Mouse (Mus musculus): Measurements from ENCODE around the gene Nhp2.

The Nhp2 gene

GRCm38 (mm10) chr11:51586411-51586810 lies 33.1 kb upstream of the Nhp2 start:
- peaks cover 58% of the 10 kb centered on the region for H3K36me3 ChIP-seq (ENCODE audit: insufficient read depth, low read length)
- H3K27me3 ChIP-seq (ENCODE audit: insufficient read depth, low read length), result no peaks in the 10 kb centered on the region
- no peaks in the 10 kb centered on the region for H3K9me3 ChIP-seq (ENCODE audit: low read length)
- no peak overlapping the region for H3K4me3 ChIP-seq (replicated peaks; ENCODE audit: low read length)
- TF ChIP-seq NANOG (IDR thresholded peaks at IDR 0.05; ENCODE audit: borderline replicate concordance, low read length), result no peak
- TF ChIP-seq CTCF (conservative IDR thresholded peaks at IDR 0.05; ENCODE audit: low read length), result no peak
- peaks cover 56% of the 10 kb centered on the region for H3K4me1 ChIP-seq (replicated peaks; ENCODE audit: low read depth, low read length)

GRCm38 (mm10) chr11:51587059-51587458 lies 32.5 kb upstream of the Nhp2 start:
- no peak for TF ChIP-seq CTCF (conservative IDR thresholded peaks at IDR 0.05; ENCODE audit: low read length)
- TF ChIP-seq NANOG (IDR thresholded peaks at IDR 0.05; ENCODE audit: borderline replicate concordance, low read length), result no peak
- TF ChIP-seq POU5F1 (IDR thresholded peaks at IDR 0.05; ENCODE audit: borderline replicate concordance, low read length), result no peak
- Histone ChIP-seq H3K9me3 (ENCODE audit: low read length) (no peaks in the 10 kb centered on the region), H3K36me3 (ENCODE audit: insufficient read depth, low read length) (peaks cover 65% of the 10 kb centered on the region)

GRCm38 (mm10) chr11:51588833-51589232 lies 30.7 kb upstream of the Nhp2 start:
- H3K9me3 ChIP-seq (ENCODE audit: low read length), result no peaks in the 10 kb centered on the region
- H3K36me3 ChIP-seq (ENCODE audit: insufficient read depth, low read length), result peaks cover 82% of the 10 kb centered on the region
- H3K27me3 ChIP-seq (ENCODE audit: insufficient read depth, low read length), result no peaks in the 10 kb centered on the region
- peaks cover 62% of the 10 kb centered on the region for H3K4me1 ChIP-seq (replicated peaks; ENCODE audit: low read depth, low read length)
- TF ChIP-seq CTCF (conservative IDR thresholded peaks at IDR 0.05; ENCODE audit: low read length), result peak; percentile 41
- TF ChIP-seq NANOG (IDR thresholded peaks at IDR 0.05; ENCODE audit: borderline replicate concordance, low read length), result no peak
- no peak overlapping the region for H3K4me3 ChIP-seq (replicated peaks; ENCODE audit: low read length)

More at GRCm38 (mm10) chr11:51587059-51587458, 32.5 kb upstream of the Nhp2 start:
- Histone ChIP-seq H3K4me3 (replicated peaks; ENCODE audit: low read length) (no peak overlapping the region), H3K4me1 (replicated peaks; ENCODE audit: low read depth, low read length) (peaks cover 63% of the 10 kb centered on the region), H3K27me3 (ENCODE audit: insufficient read depth, low read length) (no peaks in the 10 kb centered on the region)

GRCm38 (mm10) chr11:51590002-51590401 lies 29.5 kb upstream of the Nhp2 start:
- Histone ChIP-seq H3K9me3 (ENCODE audit: low read length) (no peaks in the 10 kb centered on the region), H3K4me1 (replicated peaks; ENCODE audit: low read depth, low read length) (peaks cover 60% of the 10 kb centered on the region), H3K4me3 (replicated peaks; ENCODE audit: low read length) (no peak overlapping the region), H3K36me3 (ENCODE audit: insufficient read depth, low read length) (peaks cover 94% of the 10 kb centered on the region), H3K27me3 (ENCODE audit: insufficient read depth, low read length) (no peaks in the 10 kb centered on the region)
- TF ChIP-seq NANOG (IDR thresholded peaks at IDR 0.05; ENCODE audit: borderline replicate concordance, low read length) (no peak), POU5F1 (IDR thresholded peaks at IDR 0.05; ENCODE audit: borderline replicate concordance, low read length) (no peak), CTCF (conservative IDR thresholded peaks at IDR 0.05; ENCODE audit: low read length) (no peak)

- no peak for TF ChIP-seq POU5F1 (IDR thresholded peaks at IDR 0.05; ENCODE audit: borderline replicate concordance, low read length)
- TF ChIP-seq CTCF (conservative IDR thresholded peaks at IDR 0.05; ENCODE audit: low read length), result no peak
- no peak for TF ChIP-seq NANOG (IDR thresholded peaks at IDR 0.05; ENCODE audit: borderline replicate concordance, low read length)
- Histone ChIP-seq H3K9me3 (ENCODE audit: low read length) (no peaks in the 10 kb centered on the region), H3K4me3 (replicated peaks; ENCODE audit: low read length) (no peak overlapping the region), H3K4me1 (replicated peaks; ENCODE audit: low read depth, low read length) (peaks cover 54% of the 10 kb centered on the region), H3K27me3 (ENCODE audit: insufficient read depth, low read length) (no peaks in the 10 kb centered on the region), H3K36me3 (ENCODE audit: insufficient read depth, low read length) (peaks cover 100% of the 10 kb centered on the region)
These were observed 28.4 kb upstream of the Nhp2 start for GRCm38 (mm10) chr11:51591168-51591567.

GRCm38 (mm10) chr11:51591915-51592314 lies 27.6 kb upstream of the Nhp2 start:
- Histone ChIP-seq H3K27me3 (ENCODE audit: insufficient read depth, low read length) (no peaks in the 10 kb centered on the region), H3K36me3 (ENCODE audit: insufficient read depth, low read length) (peaks cover 100% of the 10 kb centered on the region), H3K9me3 (ENCODE audit: low read length) (no peaks in the 10 kb centered on the region), H3K4me3 (replicated peaks; ENCODE audit: low read length) (no peak overlapping the region), H3K4me1 (replicated peaks; ENCODE audit: low read depth, low read length) (peaks cover 53% of the 10 kb centered on the region)
- TF ChIP-seq NANOG (IDR thresholded peaks at IDR 0.05; ENCODE audit: borderline replicate concordance, low read length) (no peak), CTCF (conservative IDR thresholded peaks at IDR 0.05; ENCODE audit: low read length) (no peak), POU5F1 (IDR thresholded peaks at IDR 0.05; ENCODE audit: borderline replicate concordance, low read length) (no peak)

GRCm38 (mm10) chr11:51593368-51593767 lies 26.2 kb upstream of the Nhp2 start:
- Histone ChIP-seq H3K36me3 (ENCODE audit: insufficient read depth, low read length) (peaks cover 100% of the 10 kb centered on the region), H3K4me1 (replicated peaks; ENCODE audit: low read depth, low read length) (peaks cover 54% of the 10 kb centered on the region), H3K9me3 (ENCODE audit: low read length) (no peaks in the 10 kb centered on the region), H3K27me3 (ENCODE audit: insufficient read depth, low read length) (no peaks in the 10 kb centered on the region), H3K4me3 (replicated peaks; ENCODE audit: low read length) (no peak overlapping the region)
- TF ChIP-seq CTCF (conservative IDR thresholded peaks at IDR 0.05; ENCODE audit: low read length) (no peak), NANOG (IDR thresholded peaks at IDR 0.05; ENCODE audit: borderline replicate concordance, low read length) (no peak), POU5F1 (IDR thresholded peaks at IDR 0.05; ENCODE audit: borderline replicate concordance, low read length) (no peak)

- H3K27me3 ChIP-seq (ENCODE audit: insufficient read depth, low read length), result no peaks in the 10 kb centered on the region
- no peak overlapping the region for H3K4me3 ChIP-seq (replicated peaks; ENCODE audit: low read length)
- H3K36me3 ChIP-seq (ENCODE audit: insufficient read depth, low read length), result peaks cover 100% of the 10 kb centered on the region
- TF ChIP-seq POU5F1 (IDR thresholded peaks at IDR 0.05; ENCODE audit: borderline replicate concordance, low read length) (no peak), NANOG (IDR thresholded peaks at IDR 0.05; ENCODE audit: borderline replicate concordance, low read length) (no peak), CTCF (conservative IDR thresholded peaks at IDR 0.05; ENCODE audit: low read length) (no peak)
- peaks cover 59% of the 10 kb centered on the region for H3K4me1 ChIP-seq (replicated peaks; ENCODE audit: low read depth, low read length)
- no peaks in the 10 kb centered on the region for H3K9me3 ChIP-seq (ENCODE audit: low read length)
These were observed 25.7 kb upstream of the Nhp2 start for GRCm38 (mm10) chr11:51593849-51594248.

- TF ChIP-seq NANOG (IDR thresholded peaks at IDR 0.05; ENCODE audit: borderline replicate concordance, low read length) (no peak), CTCF (conservative IDR thresholded peaks at IDR 0.05; ENCODE audit: low read length) (no peak), POU5F1 (IDR thresholded peaks at IDR 0.05; ENCODE audit: borderline replicate concordance, low read length) (no peak)
- H3K36me3 ChIP-seq (ENCODE audit: insufficient read depth, low read length), result peaks cover 100% of the 10 kb centered on the region
These were observed 24.7 kb upstream of the Nhp2 start for GRCm38 (mm10) chr11:51594715-51595350.

More at GRCm38 (mm10) chr11:51594715-51595350, 24.7 kb upstream of the Nhp2 start:
- Histone ChIP-seq H3K27me3 (ENCODE audit: insufficient read depth, low read length) (no peaks in the 10 kb centered on the region), H3K4me1 (replicated peaks; ENCODE audit: low read depth, low read length) (peaks cover 68% of the 10 kb centered on the region), H3K9me3 (ENCODE audit: low read length) (no peaks in the 10 kb centered on the region), H3K4me3 (replicated peaks; ENCODE audit: low read length) (no peak overlapping the region)

Data from E14TG2a.4 (cell line).